Mouse (Mus musculus) gastrocnemius, postnatal 10 days (tissue): ENCODE measurements around the gene Ddx58. TPM values are rescaled to one million over a fixed set of nuclear protein-coding genes. Genes with fewer than 3 reads are reported as not detected.

ENCODE experiments used
- DNase-seq: peaks from one replicate; pipeline ENCODE4 v3.0.0; 2021; ENCODE audit warnings: mixed read lengths
- total RNA-seq, 2 experiments: library from RNA; stranded (reverse); gene quantifications; 2 replicates each; pipeline ENCODE4 v1.2.3; 2021

Ddx58 gene
- total RNA-seq, 2 experiments from 2014 or later: 3.8 to 6.3 TPM

GRCm38 (mm10) chr4:40181681-40182080 lies 57.9 kb downstream of the Ddx58 start:
- no peak for DNase-seq

- DNase-seq: no peak
Observed at GRCm38 (mm10) chr4:40180046-40180445, 59.6 kb downstream of the Ddx58 start.

- no peak for DNase-seq
Observed at GRCm38 (mm10) chr4:40178584-40178983, 61.0 kb downstream of the Ddx58 start.

GRCm38 (mm10) chr4:40174321-40174720 lies 65.3 kb downstream of the Ddx58 start:
- DNase-seq: no peak

- no peak for DNase-seq
Observed at GRCm38 (mm10) chr4:40172336-40172735, 67.3 kb downstream of the Ddx58 start.

GRCm38 (mm10) chr4:40171477-40171876 lies 68.2 kb downstream of the Ddx58 start:
- DNase-seq: no peak

GRCm38 (mm10) chr4:40163646-40164045 lies 76.0 kb downstream of the Ddx58 start:
- DNase-seq: no peak

- no peak for DNase-seq
Observed at GRCm38 (mm10) chr4:40160591-40161434, 78.8 kb downstream of the Ddx58 start.

GRCm38 (mm10) chr4:40158224-40158540 lies 81.4 kb downstream of the Ddx58 start:
- DNase-seq: no peak

- DNase-seq: no peak
Observed at GRCm38 (mm10) chr4:40157500-40158223, 82.0 kb downstream of the Ddx58 start.

GRCm38 (mm10) chr4:40156582-40157499 lies 82.8 kb downstream of the Ddx58 start:
- DNase-seq: no peak

GRCm38 (mm10) chr4:40156153-40156552 lies 83.5 kb downstream of the Ddx58 start:
- DNase-seq: no peak

GRCm38 (mm10) chr4:40155467-40155999 lies 84.1 kb downstream of the Ddx58 start:
- DNase-seq: no peak

GRCm38 (mm10) chr4:40154751-40155150 lies 84.9 kb downstream of the Ddx58 start:
- DNase-seq: no peak

Other genes with a start within 250 kb of the Ddx58 start
- gene Aco1, start 96.7 kb downstream of the Ddx58 start, total RNA-seq: 10 to 100 TPM; 23.3 to 28.7 TPM
- gene Smim27, start 29.8 kb upstream of the Ddx58 start, total RNA-seq: 10 to 100 TPM; 46.8 to 64.0 TPM
- 10 to 100 TPM; 13.1 to 15.9 TPM for gene Topors, start 30.0 kb upstream of the Ddx58 start, total RNA-seq
- gene Ndufb6, start 39.6 kb upstream of the Ddx58 start, total RNA-seq: 100 to 1,000 TPM; 196 to 243 TPM
- not detected for gene Tmem215, start 232.4 kb upstream of the Ddx58 start, total RNA-seq